Mouse (Mus musculus): ENCODE measurements around the gene Ucp2. TPM values are rescaled to one million over a fixed set of nuclear protein-coding genes. Genes with fewer than 3 reads are reported as not detected.

Ucp2 gene
- polyA plus RNA-seq, 1 experiment, result 595 TPM

- peaks cover 99% of the 10 kb centered on the region for H3K4me1 ChIP-seq (ENCODE audit: control insufficient read depth)
- no peaks in the 10 kb centered on the region for H3K9me3 ChIP-seq (ENCODE audit: control insufficient read depth, low read length)
- peak overlapping the region; percentile 77 for H3K4me3 ChIP-seq (replicated peaks)
- H3K27me3 ChIP-seq (ENCODE audit: control insufficient read depth), result no peaks in the 10 kb centered on the region
- TF ChIP-seq TAL1 (IDR thresholded peaks at IDR 0.05; ENCODE audit: low read length) (no peak), GATA1 (IDR thresholded peaks at IDR 0.05; ENCODE audit: low read length) (no peak)
- peaks cover 89% of the 10 kb centered on the region for H3K36me3 ChIP-seq (ENCODE audit: control insufficient read depth)
Observed at GRCm38 (mm10) chr7:100464248-100464647, 28.9 kb upstream of the Ucp2 start.

- no peak for TF ChIP-seq GATA1 (IDR thresholded peaks at IDR 0.05; ENCODE audit: low read length)
- TF ChIP-seq TAL1 (IDR thresholded peaks at IDR 0.05; ENCODE audit: low read length), result no peak
- peaks cover 89% of the 10 kb centered on the region for H3K36me3 ChIP-seq (ENCODE audit: control insufficient read depth)
- H3K4me1 ChIP-seq (ENCODE audit: control insufficient read depth), result peaks cover 99% of the 10 kb centered on the region
- H3K4me3 ChIP-seq (replicated peaks), result peak overlapping the region; percentile 77
- no peaks in the 10 kb centered on the region for H3K27me3 ChIP-seq (ENCODE audit: control insufficient read depth)
- no peaks in the 10 kb centered on the region for H3K9me3 ChIP-seq (ENCODE audit: control insufficient read depth, low read length)
Observed at GRCm38 (mm10) chr7:100465248-100465647, 27.9 kb upstream of the Ucp2 start.

DNA sequence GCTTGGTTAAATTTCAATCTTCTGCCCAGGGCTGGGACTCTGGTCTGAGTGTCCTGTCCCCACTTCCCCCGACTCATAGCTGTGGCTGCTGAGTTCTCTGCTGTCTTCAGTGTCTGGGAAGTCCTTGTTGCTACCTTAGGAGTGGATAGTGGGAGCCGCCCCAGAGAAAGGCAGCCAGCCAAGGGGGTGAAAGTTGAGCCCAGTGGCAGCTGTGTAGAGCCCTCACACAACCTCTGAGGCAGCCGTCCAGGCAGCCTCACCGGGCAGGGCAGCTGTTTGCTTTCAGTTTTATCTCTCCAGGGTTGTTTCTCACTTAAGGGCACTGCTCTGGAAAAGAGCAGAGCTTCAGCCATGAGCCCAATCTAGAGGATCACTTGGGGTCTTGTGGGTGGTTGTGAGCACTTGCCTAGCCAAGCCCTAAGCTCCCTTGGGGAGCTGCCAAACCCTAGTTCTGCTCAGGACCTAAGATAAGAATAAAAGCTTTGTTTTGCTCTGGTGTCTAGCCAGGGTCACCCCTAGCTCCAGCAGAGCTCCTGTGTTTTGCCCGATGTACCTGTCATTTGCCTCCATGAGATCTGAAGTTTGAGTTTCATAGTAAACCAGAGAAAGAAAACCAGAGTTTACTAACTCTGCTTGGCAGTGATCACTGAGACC, 27.4 kb upstream of the Ucp2 start:
- TF ChIP-seq TAL1 (IDR thresholded peaks at IDR 0.05; ENCODE audit: low read length) (no peak), GATA1 (IDR thresholded peaks at IDR 0.05; ENCODE audit: low read length) (no peak)
- no peaks in the 10 kb centered on the region for H3K27me3 ChIP-seq (ENCODE audit: control insufficient read depth)

DNA sequence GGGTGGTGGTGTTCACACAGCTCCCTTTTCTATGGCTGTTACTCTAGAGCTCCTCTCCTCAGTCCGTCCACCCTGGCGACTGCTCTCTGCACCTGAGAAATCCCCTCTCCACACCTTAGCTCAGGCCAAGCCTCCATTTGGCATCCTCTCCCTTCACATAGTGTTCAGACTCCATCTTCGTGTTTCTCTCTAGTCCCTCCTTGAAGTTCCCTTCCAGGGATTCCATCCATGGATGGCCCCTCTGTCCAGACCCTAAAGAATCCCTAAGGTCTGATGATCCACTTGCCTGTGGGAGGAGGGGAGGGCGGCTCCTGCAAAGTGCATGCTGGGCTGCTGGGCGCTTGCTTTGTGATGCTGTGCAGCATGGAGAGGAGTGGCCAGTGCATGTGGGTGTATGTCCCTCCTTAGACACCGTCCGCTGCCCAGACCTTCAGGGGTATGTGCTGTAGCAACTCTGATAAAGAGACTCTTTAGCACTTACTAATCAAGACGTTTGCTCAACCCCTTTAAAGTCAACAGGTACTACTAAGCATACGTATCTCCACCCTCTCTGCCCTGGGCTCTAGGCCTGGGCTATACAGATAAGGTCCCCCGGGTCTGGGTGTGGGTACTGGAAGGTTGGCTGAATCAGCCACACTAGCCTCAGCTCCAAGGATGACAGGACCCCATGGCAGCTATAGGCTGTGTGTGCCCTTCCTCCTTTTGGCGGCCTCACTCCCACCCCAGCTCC, 26.2 kb upstream of the Ucp2 start:
- H3K4me3 ChIP-seq (replicated peaks), result peak overlapping the region; percentile 77
- TF ChIP-seq GATA1 (IDR thresholded peaks at IDR 0.05; ENCODE audit: low read length), result peak; percentile 97
- TF ChIP-seq TAL1 (IDR thresholded peaks at IDR 0.05; ENCODE audit: low read length), result peak; percentile 99
- peaks cover 99% of the 10 kb centered on the region for H3K4me1 ChIP-seq (ENCODE audit: control insufficient read depth)
- H3K36me3 ChIP-seq (ENCODE audit: control insufficient read depth), result peaks cover 89% of the 10 kb centered on the region
- H3K9me3 ChIP-seq (ENCODE audit: control insufficient read depth, low read length), result no peaks in the 10 kb centered on the region
- no peaks in the 10 kb centered on the region for H3K27me3 ChIP-seq (ENCODE audit: control insufficient read depth)

More for the DNA sequence above, 27.4 kb upstream of the Ucp2 start:
- Histone ChIP-seq H3K9me3 (ENCODE audit: control insufficient read depth, low read length) (no peaks in the 10 kb centered on the region), H3K36me3 (ENCODE audit: control insufficient read depth) (peaks cover 89% of the 10 kb centered on the region), H3K4me1 (ENCODE audit: control insufficient read depth) (peaks cover 99% of the 10 kb centered on the region), H3K4me3 (replicated peaks) (peak overlapping the region; percentile 77)

DNA sequence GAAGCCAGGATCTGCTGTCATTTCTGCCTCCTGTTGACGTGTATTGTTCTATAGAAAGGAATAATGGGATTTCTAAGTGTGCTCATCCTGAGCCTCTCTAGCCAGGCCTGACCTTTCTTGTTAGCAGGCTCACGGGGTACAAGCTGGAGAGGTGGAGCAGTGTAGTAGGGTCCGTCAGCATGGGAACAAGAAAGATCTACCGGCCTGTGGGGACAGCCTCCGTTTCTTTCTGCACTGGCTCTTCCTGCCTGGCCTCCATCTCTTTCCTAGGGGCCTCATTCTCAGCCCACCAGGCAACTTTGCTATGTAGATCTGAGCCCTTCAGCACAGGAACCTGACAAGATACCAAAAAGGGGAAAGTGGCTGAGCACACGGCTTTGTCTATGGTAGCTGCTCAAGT, 24.4 kb upstream of the Ucp2 start:
- Histone ChIP-seq H3K36me3 (ENCODE audit: control insufficient read depth) (peaks cover 81% of the 10 kb centered on the region), H3K4me1 (ENCODE audit: control insufficient read depth) (peaks cover 95% of the 10 kb centered on the region), H3K27me3 (ENCODE audit: control insufficient read depth) (no peaks in the 10 kb centered on the region), H3K4me3 (replicated peaks) (peak overlapping the region; percentile 42), H3K9me3 (ENCODE audit: control insufficient read depth, low read length) (no peaks in the 10 kb centered on the region)
- TF ChIP-seq TAL1 (IDR thresholded peaks at IDR 0.05; ENCODE audit: low read length), result no peak

GRCm38 (mm10) chr7:100469502-100469901, 23.6 kb upstream of the Ucp2 start:
- no peak for TF ChIP-seq TAL1 (IDR thresholded peaks at IDR 0.05; ENCODE audit: low read length)
- TF ChIP-seq GATA1 (IDR thresholded peaks at IDR 0.05; ENCODE audit: low read length), result no peak
- peak overlapping the region; percentile 42 for H3K4me3 ChIP-seq (replicated peaks)
- peaks cover 93% of the 10 kb centered on the region for H3K4me1 ChIP-seq (ENCODE audit: control insufficient read depth)
- peaks cover 76% of the 10 kb centered on the region for H3K36me3 ChIP-seq (ENCODE audit: control insufficient read depth)
- H3K9me3 ChIP-seq (ENCODE audit: control insufficient read depth, low read length), result no peaks in the 10 kb centered on the region
- no peaks in the 10 kb centered on the region for H3K27me3 ChIP-seq (ENCODE audit: control insufficient read depth)

- H3K36me3 ChIP-seq (ENCODE audit: control insufficient read depth), result peaks cover 64% of the 10 kb centered on the region
- H3K4me1 ChIP-seq (ENCODE audit: control insufficient read depth), result peaks cover 85% of the 10 kb centered on the region
- no peak overlapping the region for H3K4me3 ChIP-seq (replicated peaks)
- TF ChIP-seq TAL1 (IDR thresholded peaks at IDR 0.05; ENCODE audit: low read length) (no peak), GATA1 (IDR thresholded peaks at IDR 0.05; ENCODE audit: low read length) (no peak)
- H3K27me3 ChIP-seq (ENCODE audit: control insufficient read depth), result no peaks in the 10 kb centered on the region
- no peaks in the 10 kb centered on the region for H3K9me3 ChIP-seq (ENCODE audit: control insufficient read depth, low read length)
Observed at GRCm38 (mm10) chr7:100470796-100471406, 22.2 kb upstream of the Ucp2 start.

DNA sequence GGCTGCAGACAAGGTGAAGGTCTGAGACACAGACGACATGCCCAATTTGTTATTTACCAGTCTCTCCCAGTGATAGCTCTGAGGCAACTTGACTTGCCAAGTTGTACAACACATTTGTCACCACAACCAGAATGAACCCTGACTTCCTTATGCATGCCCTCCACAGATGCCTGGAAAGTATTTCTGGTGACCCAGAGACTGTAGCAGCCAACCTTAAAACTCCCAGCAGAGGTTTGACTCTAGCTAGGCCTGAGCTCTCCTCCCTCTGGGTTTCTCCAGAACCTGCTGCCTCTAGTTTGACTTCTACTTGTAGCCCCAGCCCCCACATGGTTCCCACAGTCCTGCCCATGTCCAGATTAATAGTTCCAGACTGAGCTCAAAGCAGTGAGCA, 21.7 kb upstream of the Ucp2 start:
- Histone ChIP-seq H3K4me3 (replicated peaks) (no peak overlapping the region), H3K27me3 (ENCODE audit: control insufficient read depth) (no peaks in the 10 kb centered on the region), H3K9me3 (ENCODE audit: control insufficient read depth, low read length) (no peaks in the 10 kb centered on the region), H3K4me1 (ENCODE audit: control insufficient read depth) (peaks cover 84% of the 10 kb centered on the region), H3K36me3 (ENCODE audit: control insufficient read depth) (peaks cover 59% of the 10 kb centered on the region)
- TF ChIP-seq TAL1 (IDR thresholded peaks at IDR 0.05; ENCODE audit: low read length), result no peak
- TF ChIP-seq GATA1 (IDR thresholded peaks at IDR 0.05; ENCODE audit: low read length), result no peak

DNA sequence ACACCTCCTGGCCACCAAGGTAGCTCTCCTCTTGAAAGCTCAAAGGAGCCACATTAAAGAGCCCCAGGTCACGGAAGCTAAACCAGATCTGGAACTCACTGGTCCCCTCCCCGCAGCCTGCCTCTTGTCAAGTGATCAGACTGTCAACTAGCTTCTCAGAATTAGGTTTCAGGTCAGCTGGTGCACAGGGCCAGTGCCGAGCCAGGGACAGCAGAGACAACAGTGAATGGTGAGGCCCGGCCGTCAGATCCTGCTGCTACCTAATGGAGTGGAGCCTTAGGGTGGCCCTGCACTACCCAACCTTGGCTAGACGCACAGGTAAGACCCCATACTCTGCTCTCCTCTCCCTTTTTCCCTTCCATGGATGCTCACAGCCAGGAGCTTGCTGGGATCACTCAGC, 20.4 kb upstream of the Ucp2 start, which contains the start of gene Ucp3:
Gene Ucp3, plus strand, starts transcription at position 214 of the 400 bp plus-strand sequence.
- H3K4me1 ChIP-seq (ENCODE audit: control insufficient read depth), result peaks cover 70% of the 10 kb centered on the region
- no peaks in the 10 kb centered on the region for H3K9me3 ChIP-seq (ENCODE audit: control insufficient read depth, low read length)
- no peak for TF ChIP-seq GATA1 (IDR thresholded peaks at IDR 0.05; ENCODE audit: low read length)
- no peak for TF ChIP-seq TAL1 (IDR thresholded peaks at IDR 0.05; ENCODE audit: low read length)
- peaks cover 55% of the 10 kb centered on the region for H3K36me3 ChIP-seq (ENCODE audit: control insufficient read depth)
- no peak within 1 kb of the TSS for H3K4me3 ChIP-seq (replicated peaks)
- no peaks in the 10 kb centered on the region for H3K27me3 ChIP-seq (ENCODE audit: control insufficient read depth)

Data from erythroblast, embryonic 14.5 days (primary cell).